Mouse (Mus musculus): ENCODE results near the gene Ghrh. TPM values are rescaled to one million over a fixed set of nuclear protein-coding genes. Genes with fewer than 3 reads are reported as not detected.

Gene Ghrh
- polyA plus RNA-seq, 1 experiment from 2014 or later = not detected

GRCm38 (mm10) chr2:157322029-157322766 lies 25.1 kb downstream of the Ghrh start:
- Histone ChIP-seq H3K4me1 (ENCODE audit: control insufficient read depth, insufficient read depth, low read length) (no peaks in the 10 kb centered on the region), H3K27ac (ENCODE audit: low read depth, low read length) (no peak overlapping the region), H3K9me3 (ENCODE audit: control insufficient read depth, low read length) (no peaks in the 10 kb centered on the region), H3K9ac (ENCODE audit: low read length) (no peak overlapping the region), H3K36me3 (ENCODE audit: control insufficient read depth, insufficient read depth, low read length) (peaks cover 27% of the 10 kb centered on the region), H3K27me3 (ENCODE audit: control insufficient read depth, insufficient read depth, low read length) (no peaks in the 10 kb centered on the region), H3K4me2 (ENCODE audit: low read depth) (no peak overlapping the region), H3K4me3 (ENCODE audit: low read depth, low read length) (no peak overlapping the region)
- no peak for DNase-seq (ENCODE audit: low spot score)
- WGBS = 90% methylated on average over 5 of the region's 5 CpGs
- no peak for ATAC-seq (ENCODE audit: insufficient read depth, low FRiP score, low TSS enrichment)

DNA sequence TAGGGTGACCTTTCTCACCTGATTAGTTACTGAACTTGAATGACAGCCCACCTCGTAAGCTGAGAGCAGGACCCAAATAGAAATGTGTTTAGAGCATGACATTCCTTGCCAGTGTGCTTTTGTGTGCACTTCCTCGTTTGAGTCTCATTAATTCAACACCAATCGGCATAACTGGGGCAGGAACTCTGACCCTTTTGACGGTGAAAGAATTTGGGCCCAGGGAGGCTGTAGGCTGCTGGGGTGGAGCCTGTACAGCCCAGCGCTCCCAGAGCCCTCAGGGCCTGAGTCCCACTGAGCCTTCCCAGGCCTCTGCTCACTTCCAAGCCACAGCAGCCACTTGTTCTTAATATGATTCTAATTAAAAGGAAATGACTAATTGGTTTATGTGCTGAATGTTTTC lies 26.4 kb downstream of the Ghrh start:
- no peaks in the 10 kb centered on the region for H3K27me3 ChIP-seq (ENCODE audit: control insufficient read depth, insufficient read depth, low read length)
- no peak overlapping the region for H3K4me2 ChIP-seq (ENCODE audit: low read depth)
- no peak for ATAC-seq (ENCODE audit: insufficient read depth, low FRiP score, low TSS enrichment)
- no peak overlapping the region for H3K27ac ChIP-seq (ENCODE audit: low read depth, low read length)
- H3K4me1 ChIP-seq (ENCODE audit: control insufficient read depth, insufficient read depth, low read length) = no peaks in the 10 kb centered on the region
- no peak for DNase-seq (ENCODE audit: low spot score)
- H3K9me3 ChIP-seq (ENCODE audit: control insufficient read depth, low read length) = no peaks in the 10 kb centered on the region
- 75% methylated on average over 5 of the region's 5 CpGs for WGBS
- H3K9ac ChIP-seq (ENCODE audit: low read length) = no peak overlapping the region
- H3K4me3 ChIP-seq (ENCODE audit: low read depth, low read length) = no peak overlapping the region
- peaks cover 33% of the 10 kb centered on the region for H3K36me3 ChIP-seq (ENCODE audit: control insufficient read depth, insufficient read depth, low read length)

DNA sequence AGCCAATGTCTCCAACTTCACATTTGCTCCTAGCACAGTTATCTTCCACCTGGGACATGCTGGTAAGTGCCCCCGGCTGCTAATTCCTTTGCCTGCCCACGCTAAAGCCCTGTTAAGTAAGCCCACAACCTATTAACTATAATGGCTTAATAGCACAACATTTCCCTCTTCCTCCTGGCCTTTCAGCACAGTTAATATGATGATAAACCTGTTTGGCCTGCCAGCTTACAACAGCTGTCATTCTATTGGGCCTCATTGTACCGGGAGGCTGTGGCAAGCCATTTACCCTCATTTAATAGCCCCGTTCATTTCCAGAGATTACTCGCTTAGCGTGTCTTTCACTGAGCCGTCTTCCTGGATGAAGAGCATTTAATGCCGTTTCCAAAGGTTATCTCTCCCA lies 27.2 kb downstream of the Ghrh start:
- H3K27ac ChIP-seq (ENCODE audit: low read depth, low read length) = no peak overlapping the region
- H3K9me3 ChIP-seq (ENCODE audit: control insufficient read depth, low read length) = no peaks in the 10 kb centered on the region
- ATAC-seq (ENCODE audit: insufficient read depth, low FRiP score, low TSS enrichment) (no peak), DNase-seq (ENCODE audit: low spot score) (no peak)
- WGBS = 69% methylated on average over 8 of the region's 8 CpGs
- no peaks in the 10 kb centered on the region for H3K4me1 ChIP-seq (ENCODE audit: control insufficient read depth, insufficient read depth, low read length)
- no peak overlapping the region for H3K4me2 ChIP-seq (ENCODE audit: low read depth)
- H3K36me3 ChIP-seq (ENCODE audit: control insufficient read depth, insufficient read depth, low read length) = peaks cover 35% of the 10 kb centered on the region
- no peak overlapping the region for H3K4me3 ChIP-seq (ENCODE audit: low read depth, low read length)
- no peaks in the 10 kb centered on the region for H3K27me3 ChIP-seq (ENCODE audit: control insufficient read depth, insufficient read depth, low read length)
- no peak overlapping the region for H3K9ac ChIP-seq (ENCODE audit: low read length)

DNA sequence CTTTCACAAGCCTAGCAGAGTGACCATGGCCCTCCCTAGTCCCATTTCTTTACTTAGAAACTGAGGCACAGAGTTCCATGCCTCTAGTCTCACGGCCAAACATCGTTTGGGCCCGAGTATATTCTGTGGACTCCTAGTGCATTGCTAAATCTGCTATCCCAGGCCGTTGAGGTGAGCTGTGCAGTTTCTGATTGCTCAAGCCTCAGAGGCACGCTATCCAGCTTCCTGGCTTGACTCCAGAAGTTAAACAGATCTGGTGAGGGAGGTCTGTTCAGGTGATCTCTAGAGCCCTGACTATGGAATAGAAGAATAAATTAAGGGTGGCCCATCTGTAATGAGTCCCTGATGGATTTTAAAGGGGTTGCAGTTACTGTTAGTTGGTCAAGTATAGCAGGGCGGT lies 30.1 kb downstream of the Ghrh start:
- Histone ChIP-seq H3K4me1 (ENCODE audit: control insufficient read depth, insufficient read depth, low read length) (no peaks in the 10 kb centered on the region), H3K4me3 (ENCODE audit: low read depth, low read length) (no peak overlapping the region), H3K27me3 (ENCODE audit: control insufficient read depth, insufficient read depth, low read length) (no peaks in the 10 kb centered on the region), H3K9ac (ENCODE audit: low read length) (no peak overlapping the region), H3K9me3 (ENCODE audit: control insufficient read depth, low read length) (no peaks in the 10 kb centered on the region), H3K4me2 (ENCODE audit: low read depth) (no peak overlapping the region), H3K27ac (ENCODE audit: low read depth, low read length) (no peak overlapping the region), H3K36me3 (ENCODE audit: control insufficient read depth, insufficient read depth, low read length) (peaks cover 40% of the 10 kb centered on the region)
- ATAC-seq (ENCODE audit: insufficient read depth, low FRiP score, low TSS enrichment) = no peak
- WGBS = 94% methylated on average over 6 of the region's 6 CpGs
- DNase-seq (ENCODE audit: low spot score) = no peak

DNA sequence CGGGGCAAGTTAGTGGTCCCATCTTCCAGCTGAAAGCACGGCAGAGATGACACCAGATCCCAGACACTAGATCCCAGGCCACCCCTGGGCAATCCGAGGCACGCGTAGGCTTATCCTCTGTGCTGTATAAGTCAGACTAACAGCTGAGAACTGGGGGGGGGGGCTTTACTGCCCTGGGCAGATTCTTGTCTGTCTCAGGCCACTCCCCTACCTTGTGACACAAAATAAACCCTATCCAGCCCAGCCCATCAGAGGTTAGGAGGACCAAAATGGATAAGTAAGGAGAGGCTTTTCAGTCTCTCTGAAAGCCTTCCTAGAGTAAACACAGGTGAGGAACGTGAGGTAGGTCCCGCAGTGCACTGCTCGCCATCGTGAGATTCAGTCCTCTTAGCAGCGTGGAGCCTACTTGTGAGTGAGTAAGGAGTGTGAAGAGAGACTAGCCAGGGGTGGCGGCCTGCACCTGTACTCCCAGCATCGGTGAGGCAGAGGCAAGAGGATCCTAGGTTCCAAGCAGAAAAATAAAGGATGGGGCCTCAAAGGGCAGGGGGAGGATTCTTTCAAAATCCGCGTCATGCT lies 30.9 kb downstream of the Ghrh start:
- H3K4me1 ChIP-seq (ENCODE audit: control insufficient read depth, insufficient read depth, low read length) = no peaks in the 10 kb centered on the region
- H3K4me2 ChIP-seq (ENCODE audit: low read depth) = no peak overlapping the region
- ATAC-seq (ENCODE audit: insufficient read depth, low FRiP score, low TSS enrichment) (no peak), DNase-seq (ENCODE audit: low spot score) (no peak)
- H3K27me3 ChIP-seq (ENCODE audit: control insufficient read depth, insufficient read depth, low read length) = no peaks in the 10 kb centered on the region
- H3K27ac ChIP-seq (ENCODE audit: low read depth, low read length) = no peak overlapping the region
- no peak overlapping the region for H3K9ac ChIP-seq (ENCODE audit: low read length)
- peaks cover 36% of the 10 kb centered on the region for H3K36me3 ChIP-seq (ENCODE audit: control insufficient read depth, insufficient read depth, low read length)
- H3K4me3 ChIP-seq (ENCODE audit: low read depth, low read length) = no peak overlapping the region
- 93% methylated on average over 14 of the region's 14 CpGs for WGBS
- no peaks in the 10 kb centered on the region for H3K9me3 ChIP-seq (ENCODE audit: control insufficient read depth, low read length)

GRCm38 (mm10) chr2:157315486-157315885 lies 31.8 kb downstream of the Ghrh start:
- DNase-seq (ENCODE audit: low spot score) (no peak), ATAC-seq (ENCODE audit: insufficient read depth, low FRiP score, low TSS enrichment) (no peak)
- H3K4me3 ChIP-seq (ENCODE audit: low read depth, low read length) = no peak overlapping the region
- 88% methylated on average over 6 of the region's 6 CpGs for WGBS
- no peak overlapping the region for H3K9ac ChIP-seq (ENCODE audit: low read length)
- no peaks in the 10 kb centered on the region for H3K4me1 ChIP-seq (ENCODE audit: control insufficient read depth, insufficient read depth, low read length)
- H3K36me3 ChIP-seq (ENCODE audit: control insufficient read depth, insufficient read depth, low read length) = peaks cover 38% of the 10 kb centered on the region
- no peaks in the 10 kb centered on the region for H3K27me3 ChIP-seq (ENCODE audit: control insufficient read depth, insufficient read depth, low read length)
- H3K9me3 ChIP-seq (ENCODE audit: control insufficient read depth, low read length) = no peaks in the 10 kb centered on the region
- H3K27ac ChIP-seq (ENCODE audit: low read depth, low read length) = no peak overlapping the region
- no peak overlapping the region for H3K4me2 ChIP-seq (ENCODE audit: low read depth)

- H3K9ac ChIP-seq (ENCODE audit: low read length) = no peak overlapping the region
- 81% methylated on average over 7 of the region's 7 CpGs for WGBS
- DNase-seq (ENCODE audit: low spot score) (no peak), ATAC-seq (ENCODE audit: insufficient read depth, low FRiP score, low TSS enrichment) (no peak)
- H3K9me3 ChIP-seq (ENCODE audit: control insufficient read depth, low read length) = no peaks in the 10 kb centered on the region
- H3K4me2 ChIP-seq (ENCODE audit: low read depth) = no peak overlapping the region
- no peak overlapping the region for H3K27ac ChIP-seq (ENCODE audit: low read depth, low read length)
- no peak overlapping the region for H3K4me3 ChIP-seq (ENCODE audit: low read depth, low read length)
- H3K4me1 ChIP-seq (ENCODE audit: control insufficient read depth, insufficient read depth, low read length) = no peaks in the 10 kb centered on the region
- H3K36me3 ChIP-seq (ENCODE audit: control insufficient read depth, insufficient read depth, low read length) = peaks cover 39% of the 10 kb centered on the region
- no peaks in the 10 kb centered on the region for H3K27me3 ChIP-seq (ENCODE audit: control insufficient read depth, insufficient read depth, low read length)
Observed at GRCm38 (mm10) chr2:157314310-157314709, 33.0 kb downstream of the Ghrh start.

DNA sequence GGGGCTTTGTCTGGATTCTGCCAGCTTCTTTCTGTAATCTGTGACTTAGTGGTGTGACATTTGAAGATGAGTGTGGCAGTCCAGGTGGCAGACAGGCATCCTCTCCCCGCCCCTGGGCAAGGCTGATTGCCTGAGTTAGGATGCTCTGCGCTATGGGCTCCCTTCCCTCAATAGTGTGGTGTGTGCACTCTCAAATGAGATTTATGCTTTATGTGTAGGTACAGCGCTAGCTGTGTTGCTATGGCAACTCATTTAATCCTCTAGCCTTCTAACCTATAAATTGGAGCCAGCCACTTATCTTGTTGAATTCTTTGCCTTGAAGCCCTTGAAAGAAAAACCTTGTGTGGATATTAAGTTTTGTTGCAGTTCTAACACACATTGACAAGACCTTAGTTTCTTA lies 33.6 kb downstream of the Ghrh start:
- Histone ChIP-seq H3K4me1 (ENCODE audit: control insufficient read depth, insufficient read depth, low read length) (no peaks in the 10 kb centered on the region), H3K9ac (ENCODE audit: low read length) (no peak overlapping the region), H3K4me2 (ENCODE audit: low read depth) (no peak overlapping the region), H3K27me3 (ENCODE audit: control insufficient read depth, insufficient read depth, low read length) (no peaks in the 10 kb centered on the region), H3K36me3 (ENCODE audit: control insufficient read depth, insufficient read depth, low read length) (peaks cover 39% of the 10 kb centered on the region), H3K9me3 (ENCODE audit: control insufficient read depth, low read length) (no peaks in the 10 kb centered on the region), H3K4me3 (ENCODE audit: low read depth, low read length) (no peak overlapping the region), H3K27ac (ENCODE audit: low read depth, low read length) (no peak overlapping the region)
- ATAC-seq (ENCODE audit: insufficient read depth, low FRiP score, low TSS enrichment) (no peak), DNase-seq (ENCODE audit: low spot score) (no peak)
- 82% methylated on average over 3 of the region's 3 CpGs for WGBS

DNA sequence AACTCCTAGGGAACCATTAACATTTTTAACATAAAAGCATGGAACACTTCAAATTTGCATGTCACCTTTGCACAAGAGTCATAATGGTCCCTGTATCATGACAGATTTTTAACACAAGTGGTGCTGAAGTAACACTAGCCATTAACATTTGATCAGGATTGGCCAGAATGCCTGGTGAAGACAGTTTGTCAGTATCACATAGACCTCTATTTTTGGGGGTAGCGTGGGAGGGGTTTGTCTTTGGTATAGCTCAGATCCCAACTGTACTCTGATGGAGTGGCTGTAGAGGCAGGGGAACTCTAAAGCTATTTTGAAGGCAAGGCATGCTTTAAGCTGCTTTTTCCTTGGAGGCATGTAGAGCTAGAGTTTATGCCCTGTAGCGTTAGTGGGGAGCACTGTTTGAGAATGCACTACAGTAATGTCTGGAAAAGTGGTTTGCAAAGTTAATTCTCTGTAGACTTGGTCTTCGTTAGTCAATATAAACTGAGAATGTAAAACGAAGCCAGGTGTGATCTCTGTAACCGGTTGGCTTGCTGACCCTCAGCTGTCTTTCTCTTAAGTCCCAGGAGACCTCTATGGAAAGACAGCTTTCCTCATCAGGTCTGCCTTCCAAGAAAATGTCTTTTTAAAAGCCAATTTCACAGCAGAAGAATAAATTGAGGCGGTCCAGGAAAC lies 36.2 kb downstream of the Ghrh start:
- DNase-seq (ENCODE audit: low spot score) = no peak
- H3K27ac ChIP-seq (ENCODE audit: low read depth, low read length) = no peak overlapping the region
- no peaks in the 10 kb centered on the region for H3K27me3 ChIP-seq (ENCODE audit: control insufficient read depth, insufficient read depth, low read length)
- no peak overlapping the region for H3K9ac ChIP-seq (ENCODE audit: low read length)
- peaks cover 28% of the 10 kb centered on the region for H3K36me3 ChIP-seq (ENCODE audit: control insufficient read depth, insufficient read depth, low read length)
- no peak overlapping the region for H3K4me3 ChIP-seq (ENCODE audit: low read depth, low read length)
- H3K4me2 ChIP-seq (ENCODE audit: low read depth) = no peak overlapping the region
- 92% methylated on average over 6 of the region's 6 CpGs for WGBS
- no peaks in the 10 kb centered on the region for H3K4me1 ChIP-seq (ENCODE audit: control insufficient read depth, insufficient read depth, low read length)
- ATAC-seq (ENCODE audit: insufficient read depth, low FRiP score, low TSS enrichment) = no peak
- no peaks in the 10 kb centered on the region for H3K9me3 ChIP-seq (ENCODE audit: control insufficient read depth, low read length)
